Mouse (Mus musculus) thymus, postnatal 14 days (tissue): ENCODE results near the gene Nr1i3.
A peak's percentile ranks its signal among the peaks of the same experiment; 100 is the strongest.
"Not testable (repeated sequence)": the region's sequence is repeated elsewhere in the genome, so short reads cannot be mapped to it uniquely, and the experiment has no call there.

Experiments used
- DNase-seq: peaks from one replicate; pipeline ENCODE4 v3.0.0; 2021

Gene Nr1i3

GRCm38 (mm10) chr1:171232800-171233730 is 19.3 kb downstream of the Nr1i3 start:
- no peak for DNase-seq

GRCm38 (mm10) chr1:171234126-171234525 is 20.4 kb downstream of the Nr1i3 start, which contains the start of gene Fcer1g:
Gene Fcer1g, minus strand, starts transcription at chr1:171234365.
- DNase-seq, result no peak

DNA sequence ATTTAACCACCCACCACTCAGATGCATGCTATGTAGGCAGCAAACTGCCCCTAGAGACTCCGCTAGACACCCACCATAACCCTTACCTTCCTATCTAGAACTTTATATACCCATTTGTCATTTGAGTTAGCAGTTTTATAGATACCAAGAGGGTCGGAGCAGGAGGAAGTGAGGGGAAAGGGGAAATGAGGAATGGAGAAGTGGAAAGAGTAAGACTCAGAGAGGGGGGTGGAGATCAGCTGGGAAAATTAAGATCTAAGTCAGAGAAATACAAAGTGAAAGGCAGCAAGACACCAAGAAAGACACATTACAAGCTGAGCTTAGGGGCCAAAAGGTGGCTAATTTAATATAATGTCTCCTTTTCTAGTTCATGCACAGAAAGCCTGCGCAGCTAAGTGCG is 20.8 kb downstream of the Nr1i3 start:
- no peak for DNase-seq

DNA sequence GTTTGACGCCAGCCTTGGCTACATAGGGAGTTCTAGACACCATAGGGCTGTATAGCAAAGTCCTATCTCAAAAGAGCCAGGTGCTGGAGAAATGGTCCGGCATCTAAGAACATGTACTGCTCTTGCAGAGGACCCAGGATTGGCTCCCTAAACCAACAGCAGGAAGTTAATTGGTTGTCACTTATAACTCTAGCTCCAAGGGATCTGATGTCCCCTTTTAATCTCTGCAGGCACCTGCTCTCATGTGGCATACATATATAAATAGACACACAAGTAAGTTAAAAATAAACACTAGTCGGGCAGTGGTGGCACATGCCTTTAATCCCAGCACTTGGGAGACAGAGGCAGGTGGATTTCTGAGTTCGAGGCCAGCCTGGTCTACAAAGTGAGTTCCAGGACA is 22.0 kb downstream of the Nr1i3 start:
- no peak for DNase-seq

- no peak for DNase-seq
Measured at GRCm38 (mm10) chr1:171237438-171237837, 23.7 kb downstream of the Nr1i3 start.

- DNase-seq, result peak; percentile 54
Measured at GRCm38 (mm10) chr1:171238463-171238862, 24.7 kb downstream of the Nr1i3 start.

DNA sequence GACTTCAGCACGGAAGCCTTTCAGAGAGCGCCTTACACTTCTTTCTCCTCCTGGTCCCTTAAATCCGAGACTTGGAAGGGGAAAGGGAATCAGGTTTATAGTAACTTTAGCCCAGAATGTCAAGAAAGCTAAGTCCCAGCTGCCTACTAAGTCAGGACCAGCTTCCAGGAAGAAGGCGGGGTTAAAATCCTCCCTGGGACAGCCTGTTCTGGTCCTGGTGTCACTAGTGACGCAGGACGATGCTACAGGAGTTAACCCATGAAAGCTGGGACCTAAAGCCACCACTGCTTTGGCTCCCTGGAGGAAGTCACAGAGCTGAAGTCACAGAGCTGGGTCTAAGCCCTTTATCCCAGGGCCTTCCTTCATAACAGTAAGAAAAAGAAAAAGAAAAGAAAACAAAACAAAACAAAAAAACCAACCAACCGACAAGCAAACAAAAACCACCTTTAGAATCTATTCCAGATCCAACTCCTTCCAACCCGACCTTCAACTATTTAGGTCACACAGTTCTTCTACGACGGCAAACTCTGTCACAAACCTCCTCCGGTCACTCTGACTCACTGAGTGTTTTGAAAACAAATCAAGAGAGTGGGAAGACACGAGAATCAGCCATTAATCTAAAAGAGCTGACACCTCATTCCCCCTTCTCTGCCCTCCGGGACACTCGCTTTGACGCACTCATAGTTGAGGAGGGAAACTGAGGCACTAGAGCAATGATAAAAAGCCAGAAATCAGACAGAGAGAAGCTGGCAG is 26.4 kb downstream of the Nr1i3 start:
- DNase-seq, result no peak

DNA sequence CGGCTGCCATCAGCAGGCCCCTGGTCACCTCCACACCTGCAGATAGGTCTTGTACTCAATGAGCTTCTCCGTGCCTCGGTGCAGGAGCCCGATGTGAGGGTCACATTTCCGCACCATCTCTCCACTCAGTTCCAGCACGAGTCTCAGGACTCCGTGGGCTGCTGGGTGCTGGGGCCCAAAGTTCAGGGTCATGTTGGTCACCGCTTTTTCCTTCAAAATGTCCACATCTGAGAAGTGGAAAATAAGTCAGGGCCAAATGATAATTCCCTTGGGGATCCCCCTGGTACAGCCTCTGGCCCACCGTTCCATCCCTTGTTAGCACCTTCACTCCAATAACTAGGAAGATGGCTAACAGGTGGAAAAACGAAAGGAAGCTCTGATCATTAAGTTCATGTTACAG is 27.1 kb downstream of the Nr1i3 start:
- DNase-seq, result no peak

DNA sequence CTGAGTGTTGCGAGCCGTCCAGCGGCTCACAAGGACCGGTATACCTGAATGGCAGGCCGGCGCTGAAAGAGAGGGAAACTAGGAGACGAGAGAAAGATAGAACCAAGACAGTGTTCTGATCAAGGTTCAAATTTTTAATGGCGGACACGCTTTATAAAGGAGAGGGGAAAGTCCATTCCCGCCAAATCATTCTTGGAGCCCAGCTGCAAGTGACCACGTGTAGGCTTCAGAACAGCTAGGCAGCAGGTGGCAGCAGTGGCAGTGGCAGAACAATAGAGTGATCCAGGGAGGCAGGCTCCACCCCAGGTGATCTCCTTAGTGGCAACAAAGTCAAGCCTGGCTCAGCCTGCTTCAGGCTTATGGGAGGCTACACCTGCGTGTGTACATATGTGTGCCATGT is 28.2 kb downstream of the Nr1i3 start:
- DNase-seq, result not testable (repeated sequence)

GRCm38 (mm10) chr1:171245353-171245752 is 31.6 kb downstream of the Nr1i3 start:
- DNase-seq, result no peak

DNA sequence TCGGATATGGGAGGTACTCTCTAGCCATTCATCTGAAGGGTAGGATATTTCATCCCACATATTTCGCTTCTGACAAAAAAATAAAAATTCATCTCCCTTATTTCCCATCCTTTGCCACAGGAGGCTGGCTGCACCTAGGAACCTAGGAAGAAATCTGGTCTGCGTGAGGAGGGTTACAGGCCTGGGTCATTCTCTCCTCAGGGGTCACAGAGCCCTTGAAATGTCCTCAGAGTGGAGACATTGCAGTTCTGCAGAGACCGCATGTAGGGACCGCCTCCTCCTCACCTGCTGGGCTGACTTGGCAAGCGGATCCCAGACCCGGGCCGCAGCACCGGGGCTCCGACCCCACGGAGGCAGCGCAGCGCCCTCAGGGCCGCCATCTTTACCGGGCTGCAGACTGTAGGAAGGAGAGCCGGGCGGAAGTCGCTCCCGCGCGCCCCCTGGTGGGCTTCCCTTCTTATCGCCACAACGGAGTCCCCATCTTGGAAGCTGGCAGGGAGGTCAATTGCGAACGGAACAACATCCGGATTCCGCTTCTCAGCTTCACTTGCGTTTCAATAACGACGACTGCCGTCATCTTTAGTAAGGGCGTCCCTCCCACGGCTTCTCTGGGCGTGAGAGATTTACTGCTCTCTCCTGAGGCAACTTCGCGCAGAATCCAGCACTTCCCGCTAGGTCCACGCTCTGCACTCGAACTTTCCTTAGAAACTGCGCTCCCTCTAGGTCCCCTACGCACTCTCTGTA is 33.1 kb downstream of the Nr1i3 start:
- peak; percentile 98 for DNase-seq

DNA sequence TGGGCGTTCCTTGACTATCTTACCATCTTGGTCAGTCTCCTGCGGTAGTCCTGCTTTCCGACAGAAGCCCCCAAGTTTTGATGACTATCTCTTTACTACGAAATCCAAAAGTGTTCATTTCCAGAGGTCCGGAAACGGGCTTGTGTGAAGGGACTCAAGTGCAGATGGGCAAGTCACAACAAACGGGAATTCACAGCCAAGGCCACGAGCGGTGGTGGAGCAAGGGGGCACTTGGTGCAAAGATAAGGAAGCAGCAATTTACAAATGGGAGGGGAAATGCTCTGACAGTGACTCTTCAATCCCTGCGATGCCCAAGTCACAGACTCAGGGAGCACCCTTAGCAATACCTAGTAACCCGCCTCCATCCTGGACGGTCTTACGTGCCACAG is 33.7 kb downstream of the Nr1i3 start:
- DNase-seq, result no peak

GRCm38 (mm10) chr1:171247916-171248315 is 34.1 kb downstream of the Nr1i3 start:
- DNase-seq, result no peak

GRCm38 (mm10) chr1:171248386-171249226 is 34.8 kb downstream of the Nr1i3 start:
- no peak for DNase-seq

- DNase-seq, result no peak
Measured at GRCm38 (mm10) chr1:171249913-171250600, 36.3 kb downstream of the Nr1i3 start, which contains the start of gene Adamts4. Gene Adamts4, plus strand, starts transcription at chr1:171250421.

- DNase-seq, result no peak
Measured at GRCm38 (mm10) chr1:171250680-171251593, 37.2 kb downstream of the Nr1i3 start, which contains the start of gene Ndufs2. Gene Ndufs2, minus strand, starts transcription at chr1:171251388.

DNA sequence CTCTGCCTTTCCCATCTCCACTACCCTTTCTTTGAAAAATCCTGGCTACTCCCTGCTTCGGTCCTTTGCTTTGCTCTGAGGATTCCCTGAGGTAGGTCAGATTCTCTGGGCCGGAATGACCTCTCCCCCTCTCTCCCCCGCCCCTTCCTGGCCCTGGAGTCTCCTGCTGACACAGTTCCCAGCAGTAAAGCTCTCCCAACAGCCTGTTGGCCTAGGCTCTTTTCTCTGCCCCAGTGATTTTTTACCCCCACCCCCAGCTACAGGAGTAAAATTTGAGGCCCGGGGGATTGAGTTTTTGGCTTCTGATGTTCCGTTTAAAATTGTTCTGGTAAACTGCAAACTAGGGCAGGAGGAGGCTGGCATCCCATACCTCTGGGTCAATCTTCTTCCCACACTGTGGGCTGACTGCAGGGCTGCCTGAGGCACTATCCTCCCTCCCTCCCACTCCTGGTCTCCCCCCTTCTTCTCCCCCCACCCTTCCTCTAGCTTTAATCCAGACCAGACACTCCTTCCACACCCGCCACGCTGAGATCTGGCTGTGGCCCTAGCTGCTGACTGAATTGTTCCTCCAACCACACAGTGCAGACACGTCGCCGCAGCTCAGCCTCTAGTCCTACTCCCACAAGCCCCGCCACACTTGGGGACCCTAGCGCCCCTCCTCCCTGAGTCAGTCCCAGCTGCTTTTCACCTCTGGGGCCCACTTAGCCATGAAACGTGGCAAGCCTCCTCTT is 38.0 kb downstream of the Nr1i3 start:
- DNase-seq, result no peak

- no peak for DNase-seq
Measured at GRCm38 (mm10) chr1:171252415-171252814, 38.6 kb downstream of the Nr1i3 start.

GRCm38 (mm10) chr1:171256095-171256818 is 42.5 kb downstream of the Nr1i3 start:
- DNase-seq, result no peak
